Mouse (Mus musculus): ENCODE results near the gene Npas1.

DNA sequence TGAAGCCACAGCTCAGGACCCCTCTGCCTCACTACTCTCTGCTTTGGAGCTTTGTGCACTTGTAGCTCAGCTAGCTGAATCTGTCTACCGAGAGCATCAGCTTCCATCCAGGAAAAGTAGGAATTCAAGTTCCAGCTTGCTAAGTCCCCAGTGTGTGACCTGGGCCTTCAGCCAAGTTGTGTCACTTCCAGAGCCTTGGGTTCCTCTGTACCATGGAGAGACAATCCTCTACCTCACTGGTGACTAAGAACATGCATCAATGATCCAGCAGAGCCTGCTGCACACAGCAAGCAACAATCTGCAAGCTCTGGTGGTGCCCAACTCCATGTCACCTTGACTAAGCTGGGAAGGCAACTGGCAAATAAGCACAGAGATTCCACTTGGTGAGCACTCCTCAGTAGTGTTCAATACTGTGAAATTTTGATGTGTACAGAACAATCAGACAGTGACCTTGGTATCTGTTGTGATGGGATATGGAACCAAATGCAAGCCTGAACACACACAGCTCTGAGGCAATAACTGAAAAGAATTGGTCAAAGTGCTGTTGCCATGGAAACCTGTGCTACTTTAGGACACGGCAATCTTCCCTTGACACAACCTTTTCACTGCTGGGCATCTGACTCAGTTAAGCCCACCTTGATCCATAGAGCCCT lies 27.2 kb upstream of the Npas1 start:
- TF ChIP-seq CTCF (IDR thresholded peaks at IDR 0.05; ENCODE audit: control insufficient read depth, insufficient read depth, low read length): no peak
- no peak for TF ChIP-seq POLR2A (IDR thresholded peaks at IDR 0.05; ENCODE audit: borderline replicate concordance, control insufficient read depth, low read depth, low read length)
